Mouse (Mus musculus): ENCODE results near the gene Socs2. TPM values are rescaled to one million over a fixed set of nuclear protein-coding genes. Genes with fewer than 3 reads are reported as not detected.

The Socs2 gene
- polyA plus RNA-seq, 2 experiments from 2014 or later: 76.0 to 81.6 TPM

- no peak for ATAC-seq
These were observed 3.3 kb upstream of the Socs2 start for GRCm38 (mm10) chr10:95420284-95420683.

GRCm38 (mm10) chr10:95419726-95420125, 2.7 kb upstream of the Socs2 start:
- ATAC-seq: no peak

GRCm38 (mm10) chr10:95418631-95419030, 1.7 kb upstream of the Socs2 start:
- ATAC-seq: no peak

DNA sequence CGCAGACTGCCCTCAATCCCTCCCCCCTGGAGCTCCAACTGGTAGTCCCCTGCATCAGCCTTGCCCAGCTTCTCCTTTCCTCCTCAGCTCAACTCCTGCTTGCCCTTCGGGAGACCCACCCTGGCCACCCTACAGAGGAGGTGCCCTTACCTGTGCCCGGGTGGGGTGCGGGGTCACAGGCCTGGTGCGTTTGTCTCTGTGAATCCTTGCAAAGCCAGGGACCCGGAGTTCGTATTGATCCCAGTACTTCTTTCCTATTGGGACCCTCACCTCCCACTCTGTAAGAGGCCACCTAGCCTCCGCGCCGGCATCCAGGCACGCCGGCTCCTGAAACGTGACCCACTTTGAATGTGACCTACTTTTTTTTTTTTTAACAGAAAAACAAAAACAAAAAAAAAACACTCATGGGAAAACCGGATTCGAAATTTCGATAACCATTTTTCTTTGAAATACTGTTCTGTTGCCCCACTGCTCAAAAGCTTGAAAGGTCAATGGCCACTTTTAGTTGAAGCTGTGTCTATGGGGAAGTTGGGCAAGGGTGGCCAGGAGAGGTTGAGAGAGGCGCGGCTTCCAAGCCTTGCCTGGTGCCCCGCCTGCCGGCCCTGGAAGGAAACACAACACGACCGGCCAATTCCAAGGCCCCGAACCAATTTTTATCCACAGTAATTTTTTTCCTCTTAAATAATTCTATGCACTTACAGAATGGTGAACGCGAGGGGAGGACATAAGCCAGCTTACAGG, 686 bp upstream of the Socs2 start:
- ATAC-seq: no peak

DNA sequence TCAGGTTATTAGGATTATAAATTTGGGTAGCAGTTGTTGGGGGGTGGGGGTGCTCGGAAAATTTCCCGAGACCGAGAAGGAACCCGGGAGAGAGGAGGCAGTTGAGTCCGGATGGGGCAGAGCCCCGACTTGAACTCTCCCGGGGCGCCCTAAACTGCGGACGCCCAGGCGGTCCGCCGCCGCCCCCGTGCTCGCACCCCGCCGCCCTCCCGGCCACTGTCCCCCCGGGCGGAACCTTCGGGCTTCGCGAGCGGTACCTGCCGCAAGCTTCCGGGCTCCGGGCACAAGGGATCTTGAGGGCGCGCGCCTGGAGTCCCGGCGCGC, 657 bp downstream of the Socs2 start:
- ATAC-seq: no peak

GRCm38 (mm10) chr10:95415533-95416360, 1.2 kb downstream of the Socs2 start:
- ATAC-seq: peak; percentile 29

GRCm38 (mm10) chr10:95415159-95415532, 1.8 kb downstream of the Socs2 start:
- ATAC-seq: no peak

DNA sequence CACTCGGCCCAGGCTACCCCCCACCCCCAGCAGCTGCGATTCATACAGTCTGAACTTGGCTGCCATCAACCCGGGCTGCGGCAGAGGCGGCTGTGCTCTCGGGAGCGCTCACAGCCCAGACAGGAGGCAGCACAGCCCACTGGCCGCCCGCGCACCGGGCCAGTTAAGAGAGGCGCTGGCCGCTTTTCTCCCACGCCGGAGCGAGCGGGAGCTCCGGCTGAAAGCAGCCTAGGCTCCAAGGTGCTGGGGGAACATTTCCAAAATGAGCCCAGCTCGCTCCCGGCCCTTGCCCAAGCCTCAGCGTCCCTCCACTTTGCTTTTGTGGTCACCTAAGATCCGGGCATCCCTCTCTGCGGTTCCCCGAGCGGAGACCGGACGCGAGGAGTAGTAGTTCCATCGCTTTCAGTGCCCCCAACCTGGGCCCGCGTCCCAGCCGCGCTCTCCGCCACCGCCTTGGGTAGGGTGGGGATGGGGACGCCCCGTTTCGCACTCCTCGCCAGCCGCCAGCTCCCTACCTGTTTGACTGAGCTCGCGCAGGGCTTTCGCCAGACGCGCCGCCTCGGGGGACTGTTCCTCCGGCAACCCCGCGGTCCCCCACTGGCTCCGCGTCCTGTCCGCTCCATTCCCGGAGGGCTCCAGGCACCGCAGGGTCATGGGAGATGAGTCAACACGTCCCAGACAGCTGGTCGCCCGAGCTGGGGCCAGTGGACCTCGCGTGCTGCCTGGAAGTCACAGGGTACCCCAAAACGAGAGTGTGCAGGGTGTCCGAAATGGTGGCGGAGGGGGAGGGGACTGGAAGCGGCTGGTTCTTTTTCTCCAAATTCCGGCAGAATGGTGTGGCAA, 2.4 kb downstream of the Socs2 start:
- ATAC-seq: peak; percentile 12

DNA sequence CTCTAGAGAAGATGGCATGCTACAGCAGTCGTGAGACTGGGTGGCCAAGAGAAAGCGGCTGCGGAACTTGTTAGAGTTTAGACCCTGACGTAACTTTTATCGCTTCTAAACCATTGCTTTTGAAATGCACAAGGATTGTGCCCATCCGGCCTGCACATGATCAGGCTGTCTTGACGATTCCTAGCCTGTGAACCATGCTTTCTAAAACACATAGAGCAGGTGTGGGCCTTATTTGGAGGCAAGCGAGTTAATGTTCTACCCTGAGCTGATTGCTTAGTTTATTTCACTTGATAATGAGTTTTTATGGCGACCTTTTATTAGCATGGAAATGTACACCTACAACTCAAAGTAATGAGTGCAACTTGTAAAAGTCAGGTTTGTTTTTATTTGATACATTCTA, 5.8 kb downstream of the Socs2 start:
- ATAC-seq: no peak

- ATAC-seq: no peak
These were observed 6.3 kb downstream of the Socs2 start for GRCm38 (mm10) chr10:95410709-95411108.

DNA sequence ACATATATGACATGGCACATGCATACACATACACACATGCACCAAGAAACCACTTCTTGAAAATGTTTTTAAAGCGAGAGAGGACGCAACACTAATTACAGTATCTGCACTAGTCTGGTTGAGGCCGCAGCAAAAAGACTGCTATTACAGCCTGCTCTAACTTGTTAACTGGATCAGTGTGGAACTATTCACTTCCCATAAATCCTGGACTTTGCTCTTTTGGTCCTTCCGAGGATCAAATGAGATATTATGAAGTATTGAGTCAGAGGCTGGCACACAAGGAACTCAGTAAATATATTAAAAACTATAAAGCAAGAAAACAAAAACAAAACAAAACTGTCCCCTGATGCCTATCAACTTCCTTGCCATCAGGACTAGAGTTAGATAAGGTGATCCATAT, 6.8 kb downstream of the Socs2 start:
- ATAC-seq: no peak

DNA sequence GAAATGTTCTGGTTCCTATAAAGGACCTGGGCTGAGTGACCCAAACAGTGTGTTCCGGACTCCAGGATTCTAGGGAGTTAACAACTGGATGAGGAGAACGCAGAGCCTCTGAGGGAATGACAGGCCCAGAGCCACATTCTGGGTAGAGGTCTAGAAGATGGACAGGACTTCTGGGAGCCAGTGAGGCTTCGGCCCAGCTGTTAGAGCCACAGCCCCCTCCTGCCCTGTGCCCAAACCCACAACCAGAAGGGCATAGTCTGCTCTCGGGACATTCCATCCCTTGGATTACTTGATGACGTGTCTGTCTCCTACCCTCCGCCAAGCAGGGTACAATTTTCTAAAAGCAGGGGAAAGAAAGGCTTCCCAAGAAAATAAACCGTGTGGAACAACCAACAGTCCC, 7.8 kb downstream of the Socs2 start:
- ATAC-seq: no peak

- no peak for ATAC-seq
These were observed 8.5 kb downstream of the Socs2 start for GRCm38 (mm10) chr10:95408487-95408886.

GRCm38 (mm10) chr10:95407541-95408160, 9.3 kb downstream of the Socs2 start:
- ATAC-seq: no peak

DNA sequence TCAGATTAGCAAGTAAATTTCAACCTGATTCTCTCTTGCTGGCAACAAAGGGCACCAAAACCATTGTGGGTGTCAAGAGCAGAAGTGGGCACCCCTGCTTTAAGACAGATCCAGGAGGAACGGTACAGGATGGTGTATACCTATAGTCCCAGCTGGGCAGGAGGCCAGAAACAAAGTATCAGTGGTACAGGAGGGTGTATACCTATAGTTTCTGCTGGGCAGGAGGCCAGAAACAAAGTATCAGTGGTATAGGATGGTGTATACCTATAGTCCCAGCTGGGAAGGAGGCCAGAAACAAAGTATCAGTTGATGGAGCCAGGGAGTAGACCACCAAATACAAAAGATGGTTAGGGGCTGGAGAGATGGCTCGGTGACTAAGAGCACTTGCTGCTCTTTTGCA, 12.2 kb downstream of the Socs2 start:
- no peak for ATAC-seq

- no peak for ATAC-seq
These were observed 17.2 kb downstream of the Socs2 start for GRCm38 (mm10) chr10:95399689-95400354.

DNA sequence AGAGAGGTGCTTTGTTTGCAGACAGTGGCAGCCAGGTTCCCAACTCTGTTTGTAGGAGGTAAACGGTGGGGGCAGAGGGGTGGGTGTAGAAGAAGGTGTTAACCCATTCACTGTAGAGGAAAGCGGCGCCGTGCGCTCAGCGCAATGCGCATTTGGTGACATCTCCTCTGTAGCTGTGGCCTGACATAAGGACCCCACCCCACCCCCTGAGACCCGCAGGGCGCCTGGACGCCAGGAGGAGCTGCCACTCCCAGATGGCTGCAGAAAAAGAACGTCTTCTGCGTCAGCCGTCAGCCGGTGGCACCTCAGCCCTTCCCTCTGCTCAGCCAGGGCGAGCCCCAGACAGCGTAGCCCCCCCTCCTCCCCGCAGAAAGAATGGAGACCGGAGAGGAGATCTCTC, 18.5 kb downstream of the Socs2 start:
- ATAC-seq: no peak

GRCm38 (mm10) chr10:95397191-95397835, 19.7 kb downstream of the Socs2 start:
- ATAC-seq: no peak

GRCm38 (mm10) chr10:95396356-95396755, 20.6 kb downstream of the Socs2 start:
- ATAC-seq: no peak

- peak; percentile 50 for ATAC-seq
These were observed 21.9 kb downstream of the Socs2 start for GRCm38 (mm10) chr10:95394819-95395812.
